Mouse (Mus musculus) cerebellum, adult 9-10 months (tissue): ENCODE measurements around the gene Cep68.
A peak's percentile ranks its signal among the peaks of the same experiment; 100 is the strongest.

Experiments
- DNase-seq: peaks from one replicate; pipeline ENCODE4 v3.0.0; 2022

The Cep68 gene

GRCm38 (mm10) chr11:20202299-20203011 lies 46.8 kb downstream of the Cep68 start:
- peak; percentile 41 for DNase-seq

DNA sequence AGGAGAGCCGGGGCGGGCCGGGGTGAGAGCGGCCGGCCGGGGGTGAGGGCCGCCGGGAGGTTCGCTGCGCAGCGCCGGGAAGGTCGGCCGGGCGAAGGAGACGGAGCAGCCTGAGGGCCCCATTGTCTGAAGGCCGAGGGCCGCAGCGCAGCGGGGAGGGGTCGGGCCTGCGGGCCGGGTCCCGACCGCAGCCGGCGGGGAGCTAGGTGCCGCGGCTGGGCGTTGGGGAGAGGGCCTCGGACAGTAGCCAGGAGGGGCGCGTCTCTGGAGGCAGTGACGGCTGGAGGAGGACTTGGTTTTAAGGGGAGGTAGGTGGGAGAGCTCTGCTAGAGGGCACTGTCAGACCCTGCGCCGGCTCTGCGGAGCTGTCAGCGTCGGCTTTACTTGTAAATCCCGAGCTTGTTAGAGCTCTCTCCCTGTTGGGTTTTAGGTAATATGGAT lies 47.5 kb downstream of the Cep68 start:
- DNase-seq, result peak; percentile 64

DNA sequence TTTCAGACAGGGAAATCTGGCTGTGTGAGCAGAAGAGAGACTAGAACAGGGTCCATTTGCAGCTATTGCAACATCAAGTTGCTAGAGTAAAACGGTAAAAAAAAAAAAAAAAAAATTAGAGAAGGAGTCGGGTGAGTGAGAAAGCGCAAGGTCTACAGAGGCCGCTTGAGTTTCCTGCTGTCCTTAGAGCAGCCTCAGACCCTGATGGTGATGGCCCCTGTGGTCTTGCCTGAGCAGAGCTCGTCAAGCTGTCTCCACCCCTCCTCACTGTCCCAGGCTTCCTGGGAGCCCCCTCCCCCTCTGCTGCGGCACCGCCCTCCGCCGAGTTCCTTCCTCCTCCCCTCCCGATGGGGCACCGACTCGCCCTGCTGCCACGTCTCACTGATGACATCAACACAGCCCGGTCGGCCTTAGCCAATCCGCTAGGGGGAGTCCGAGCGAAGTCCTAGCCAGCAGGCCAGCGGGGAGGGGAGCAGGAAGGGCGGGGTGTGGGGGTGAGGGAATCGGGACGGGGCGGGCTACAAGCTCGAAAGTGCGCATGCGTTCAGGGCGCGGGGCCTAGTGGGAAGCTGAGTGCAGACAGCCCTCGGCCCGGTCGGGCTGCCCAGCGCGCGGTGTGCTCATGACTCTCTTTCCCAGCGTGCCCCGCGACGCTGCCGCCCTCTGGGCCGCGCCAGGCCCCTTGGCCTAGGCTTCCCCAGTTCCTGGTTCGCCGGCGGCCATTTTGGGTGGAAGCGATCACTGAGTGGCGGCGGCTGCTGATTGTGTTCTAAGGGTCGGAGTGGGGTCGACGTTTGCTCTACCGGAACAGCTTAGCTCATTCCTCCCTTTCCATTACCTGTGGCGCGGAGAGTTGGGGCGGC lies 48.3 kb downstream of the Cep68 start, which contains the start of gene Rab1a:
Gene Rab1a, plus strand, starts transcription at position 720 of the 863 bp plus-strand sequence.
- DNase-seq, result peak; percentile 100

GRCm38 (mm10) chr11:20193100-20193736 lies 56.0 kb downstream of the Cep68 start:
- no peak for DNase-seq

GRCm38 (mm10) chr11:20187271-20187670 lies 62.0 kb downstream of the Cep68 start:
- no peak for DNase-seq
